Mouse (Mus musculus) left cerebral cortex, postnatal 4 days (tissue): ENCODE results near the gene Ptprt. TPM values are rescaled to one million over a fixed set of nuclear protein-coding genes. Genes with fewer than 3 reads are reported as not detected.

Experiments
- DNase-seq: peaks from one replicate; pipeline ENCODE4 v3.0.0-alpha.2; 2022
- intact Hi-C: fragments of 180-260 bp; cut with DNase I; formaldehyde crosslinking; loops from one replicate; pipeline ENCODE4 v1.15.1; 2025
- total RNA-seq, 2 experiments: library from RNA; stranded (reverse); gene quantifications; 2 replicates each; pipeline ENCODE4 v1.2.3; 2021

Gene Ptprt
- total RNA-seq, 2 experiments from 2014 or later = 81.3 to 88.0 TPM

DNA sequence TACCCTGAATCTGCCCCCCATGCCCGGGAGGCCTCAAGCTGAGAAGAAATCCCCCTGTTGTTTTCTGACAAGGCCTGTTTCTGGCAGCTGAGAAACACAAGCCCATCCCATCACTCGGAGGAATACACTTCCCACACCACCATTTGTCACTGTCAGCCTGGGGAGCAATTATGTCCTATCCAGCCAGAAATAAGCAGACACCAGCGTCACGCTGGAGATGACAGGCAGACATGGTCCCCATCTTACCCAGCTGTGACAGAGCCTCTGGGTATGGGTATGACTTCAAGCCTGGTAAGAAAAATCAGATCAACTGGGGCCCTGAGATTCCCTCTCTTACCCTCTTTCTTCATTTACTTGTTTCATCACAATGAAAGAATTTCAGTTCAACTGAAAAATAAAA lies 625.3 kb downstream of the Ptprt start:
- intact Hi-C loops = no loop called here

DNA sequence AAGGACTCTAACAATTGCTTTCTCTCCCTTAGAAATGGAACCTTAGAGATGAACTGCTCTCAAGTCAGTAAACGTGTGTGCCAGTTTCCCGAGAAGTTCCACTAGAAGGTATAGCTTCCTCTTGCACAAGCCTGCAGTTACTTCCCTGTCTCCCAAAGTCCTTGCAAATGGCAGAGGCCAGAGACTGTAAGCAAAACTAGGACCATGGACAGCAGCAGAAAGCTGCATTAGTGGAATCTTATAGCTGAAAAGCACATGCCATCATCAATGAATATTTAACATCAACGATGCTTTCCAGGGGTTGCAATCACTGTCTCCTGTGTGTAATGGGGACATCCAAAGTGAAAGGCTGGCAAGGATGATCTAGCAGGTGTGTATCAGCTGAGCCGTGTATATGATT lies 629.3 kb downstream of the Ptprt start:
- no peak for DNase-seq
- intact Hi-C loops = no loop called here

More for the DNA sequence above, 625.3 kb downstream of the Ptprt start:
- DNase-seq = no peak

DNA sequence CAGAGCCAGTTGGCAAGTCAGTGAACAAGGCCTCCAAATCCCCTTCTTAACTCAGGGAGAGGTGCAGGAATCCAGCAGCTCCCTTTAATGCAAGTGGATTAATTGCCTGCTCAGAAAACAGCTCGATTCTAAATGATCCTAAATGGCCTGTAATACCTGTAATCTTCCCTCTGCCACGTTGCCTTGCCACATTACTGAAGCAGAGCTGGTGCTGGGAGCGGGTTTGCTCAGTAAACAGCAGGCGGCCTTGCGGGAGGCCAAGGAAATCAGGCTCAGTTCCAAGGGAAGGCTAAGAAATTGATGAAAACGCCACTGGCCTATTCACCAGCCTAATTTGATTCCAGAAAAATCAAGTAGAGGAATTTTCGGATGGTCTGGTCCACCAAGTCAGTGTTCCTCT lies 659.9 kb downstream of the Ptprt start:
- DNase-seq = peak; percentile 35
- intact Hi-C loops = no loop called here

DNA sequence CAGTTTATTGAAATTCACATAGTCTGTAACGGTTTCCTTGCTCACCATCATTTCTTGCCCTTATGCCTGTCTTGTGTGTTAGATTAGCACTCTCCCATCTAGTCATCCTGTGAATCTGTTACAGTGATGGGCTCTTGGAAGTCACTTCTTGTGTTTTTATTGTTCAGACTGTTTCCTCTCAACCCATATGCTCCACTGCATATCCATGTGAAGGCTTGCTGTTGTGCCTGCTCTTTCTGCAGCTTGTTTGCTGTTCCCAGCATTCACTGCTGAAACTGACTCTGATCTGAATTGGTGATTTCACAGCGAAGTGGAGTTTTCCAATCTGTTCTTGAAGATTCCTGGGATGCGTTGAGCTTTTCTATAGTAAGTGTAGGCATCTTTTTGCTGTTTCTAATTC lies 678.6 kb downstream of the Ptprt start:
- intact Hi-C loops = no loop called here
- no peak for DNase-seq

DNA sequence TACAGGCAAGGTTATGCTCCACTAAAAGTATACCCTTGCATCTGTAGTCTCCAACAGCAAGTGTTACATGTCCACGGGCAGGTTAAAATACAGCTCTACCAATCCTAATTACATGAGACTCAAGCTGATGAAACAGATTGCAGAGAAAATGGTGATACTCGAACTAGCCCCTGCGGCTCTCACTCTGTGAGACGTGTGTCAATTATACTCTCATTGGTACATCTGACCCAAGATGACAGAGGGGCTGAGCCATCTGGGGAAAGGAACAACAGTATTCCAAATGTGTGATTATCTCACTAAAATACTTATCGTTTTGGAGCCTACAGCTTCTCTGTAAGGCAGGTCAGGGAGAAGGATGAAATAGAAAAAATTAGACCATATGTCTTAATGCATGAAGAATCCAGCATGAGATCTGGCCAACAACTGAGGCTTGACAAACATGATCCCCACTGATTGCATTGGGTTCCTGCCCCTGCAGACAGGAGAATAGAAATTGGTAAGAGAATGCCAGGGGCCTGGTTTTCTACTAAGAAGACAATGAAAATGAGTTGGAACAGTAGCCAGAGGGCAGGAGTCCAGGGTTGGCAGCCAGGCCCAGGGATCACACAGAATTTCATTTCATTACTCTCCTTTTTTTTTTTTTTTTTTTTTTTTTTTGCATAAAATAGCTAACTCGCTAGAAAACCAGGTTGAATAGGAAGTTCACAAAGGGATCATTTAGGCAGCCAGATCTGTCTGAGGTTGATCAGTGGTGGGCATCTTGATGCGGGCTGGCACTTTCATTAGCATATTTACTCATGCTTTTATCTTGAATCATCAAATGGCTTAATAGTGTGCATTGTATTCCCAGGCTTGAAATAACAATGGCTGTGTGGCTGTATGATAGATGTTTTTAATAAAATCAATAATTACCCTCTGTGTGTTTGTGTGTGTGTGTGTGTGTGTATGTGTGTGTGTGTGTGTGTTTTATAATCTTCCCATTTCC lies 699.5 kb downstream of the Ptprt start:
- intact Hi-C loops = no loop called here
- DNase-seq = peak; percentile 82

DNA sequence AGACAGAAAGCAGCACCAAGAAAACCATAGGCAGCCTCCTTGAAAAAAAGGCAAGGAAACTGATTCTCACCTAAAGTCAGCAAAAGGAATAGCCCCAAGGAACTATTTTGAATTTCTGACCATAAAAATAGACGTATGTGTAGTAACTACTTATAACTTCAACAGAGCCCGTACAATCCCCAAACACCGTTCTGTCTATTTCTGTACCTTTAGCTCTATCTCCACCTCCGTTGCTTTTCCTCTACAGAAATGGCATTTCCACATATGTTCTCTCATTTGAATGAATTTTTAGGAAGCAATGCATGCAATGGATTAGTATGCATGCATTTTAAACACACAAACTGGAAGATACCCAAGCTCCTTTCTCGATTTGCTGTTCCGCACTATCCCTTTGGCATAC lies 715.5 kb downstream of the Ptprt start:
- intact Hi-C loops = no loop called here
- DNase-seq = no peak

DNA sequence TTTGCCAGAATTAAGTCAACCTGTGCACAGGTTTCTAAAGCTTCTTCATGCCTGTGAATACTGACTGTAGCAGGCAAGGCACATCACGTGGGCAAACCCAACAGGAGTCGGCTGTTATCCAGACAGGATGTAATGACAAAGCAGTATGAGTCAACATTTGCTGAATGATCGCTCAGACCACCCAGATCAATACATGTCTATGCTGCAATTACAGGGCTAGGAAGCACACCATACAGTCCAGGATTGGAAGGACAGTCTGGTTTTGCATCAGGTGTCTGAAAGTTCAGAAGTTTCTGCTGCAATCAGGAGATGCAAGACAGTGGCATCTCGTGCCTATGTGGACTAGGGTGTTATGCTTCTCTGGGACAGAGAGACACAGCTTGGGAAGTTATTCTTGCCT lies 716.3 kb downstream of the Ptprt start:
- intact Hi-C loops = no loop called here
- DNase-seq = no peak

DNA sequence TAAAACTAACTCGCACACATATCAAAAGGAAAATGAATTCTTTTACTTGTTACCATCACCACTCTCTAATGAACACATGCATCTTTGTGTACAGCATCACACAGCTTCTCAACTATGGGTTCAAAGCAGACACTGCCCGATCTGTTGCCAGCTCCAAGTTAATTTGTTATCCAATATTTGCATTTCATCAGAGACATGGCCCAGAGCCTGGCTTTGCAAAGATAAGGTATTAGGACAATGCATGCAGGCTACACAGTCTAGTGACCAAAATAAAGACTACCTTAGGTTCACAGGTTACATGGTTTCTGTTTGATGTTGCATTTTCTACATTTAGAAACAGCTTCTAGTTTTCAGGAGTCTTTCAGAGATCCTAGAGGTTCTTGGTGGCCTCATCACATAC lies 719.0 kb downstream of the Ptprt start:
- intact Hi-C loops = no loop called here
- no peak for DNase-seq

DNA sequence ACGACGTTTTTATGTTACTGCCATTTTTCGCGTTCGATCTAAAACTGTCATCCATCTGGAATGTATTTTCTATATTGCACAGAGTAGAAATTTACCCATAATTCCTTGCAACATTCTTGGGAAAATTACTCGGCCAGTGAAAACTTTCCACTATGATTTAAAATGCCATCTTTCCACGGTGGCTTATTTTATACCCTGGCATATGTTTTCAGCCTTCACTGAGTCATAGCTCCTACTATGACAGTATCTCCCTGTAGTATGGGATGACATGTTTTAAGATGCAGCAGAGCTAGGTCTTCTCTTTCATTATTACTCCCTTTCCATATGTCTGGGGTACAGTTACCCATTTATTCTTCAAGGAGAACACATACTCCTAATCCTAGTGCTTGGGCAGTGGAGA lies 753.7 kb downstream of the Ptprt start:
- intact Hi-C loops = no loop called here
- DNase-seq = no peak

DNA sequence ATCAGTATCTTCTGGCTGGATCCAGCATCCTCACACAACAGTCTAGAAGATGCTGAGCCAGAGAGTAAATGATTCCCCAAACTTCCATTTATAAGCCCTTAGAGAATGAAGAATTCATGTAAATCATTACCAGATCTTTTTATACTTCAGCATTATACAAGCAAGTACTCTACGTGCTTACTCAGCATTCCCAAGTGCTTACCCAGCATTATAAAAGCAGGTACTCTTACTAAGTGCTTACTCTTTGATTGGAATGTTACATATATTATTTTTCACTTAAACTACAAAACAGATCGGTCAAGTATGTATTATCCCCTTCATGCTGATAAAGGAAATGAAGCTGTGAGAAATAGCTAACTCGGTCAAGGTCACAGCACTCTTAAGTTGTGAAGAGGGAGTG lies 758.8 kb downstream of the Ptprt start:
- intact Hi-C loops = no loop called here
- DNase-seq = no peak

DNA sequence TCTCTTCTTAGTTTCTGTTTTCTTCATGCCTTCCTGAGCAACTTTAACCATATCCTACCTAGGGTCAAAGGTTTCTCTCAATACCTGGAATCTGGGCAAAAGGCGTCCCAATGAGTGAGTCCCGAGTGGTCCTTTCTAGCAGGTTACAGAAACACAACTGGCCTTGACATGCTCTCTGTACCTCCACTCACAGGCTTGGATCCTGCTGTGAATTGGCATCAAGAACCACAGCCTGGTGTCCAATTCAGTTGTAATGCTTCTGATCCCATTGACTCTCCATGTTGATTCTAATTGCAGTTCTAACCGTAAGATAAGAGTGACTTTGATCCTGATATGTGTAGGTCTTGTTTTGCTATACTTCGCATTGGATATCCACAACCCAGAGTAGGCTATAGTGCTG lies 776.5 kb downstream of the Ptprt start:
- intact Hi-C loops = no loop called here
- peak; percentile 10 for DNase-seq

DNA sequence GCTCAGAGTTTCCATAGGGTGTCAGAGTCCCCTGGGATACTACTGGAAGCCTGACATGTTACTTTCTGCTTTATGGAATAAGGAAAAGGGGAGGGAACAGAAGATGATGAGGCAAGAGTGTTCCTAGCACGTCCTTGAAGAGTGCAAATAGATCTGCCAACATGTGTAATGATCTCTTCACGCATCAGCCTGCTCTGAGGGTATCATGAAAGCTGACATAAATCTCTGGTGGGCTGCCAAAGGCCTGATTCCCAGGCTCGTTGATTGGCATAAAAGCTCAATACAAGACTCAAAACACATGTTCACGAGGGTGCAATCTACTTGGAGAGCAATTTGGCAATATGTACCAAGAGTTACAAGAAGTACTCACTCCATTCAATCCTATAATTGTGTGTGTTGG lies 778.4 kb downstream of the Ptprt start:
- intact Hi-C loops = no loop called here
- peak; percentile 28 for DNase-seq

DNA sequence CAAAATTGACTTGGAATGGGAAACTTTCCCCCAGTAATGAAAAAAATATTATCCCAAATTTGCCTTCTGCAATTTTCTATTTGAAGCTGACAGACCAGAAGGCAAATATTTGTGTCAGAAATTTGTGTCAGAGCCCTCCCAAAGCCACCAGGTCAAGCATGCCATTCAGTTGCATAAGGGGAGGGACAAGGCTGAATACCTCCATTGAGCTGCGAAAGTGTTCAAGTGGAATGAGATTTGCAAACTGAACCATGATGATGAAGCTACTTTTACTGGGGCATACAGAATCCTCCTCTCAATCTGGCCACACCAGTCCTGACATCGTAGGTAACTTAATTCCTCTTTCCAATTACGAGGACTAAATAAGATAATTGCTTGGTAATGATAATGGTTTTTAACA lies 780.0 kb downstream of the Ptprt start:
- DNase-seq = no peak
- intact Hi-C loops = no loop called here

DNA sequence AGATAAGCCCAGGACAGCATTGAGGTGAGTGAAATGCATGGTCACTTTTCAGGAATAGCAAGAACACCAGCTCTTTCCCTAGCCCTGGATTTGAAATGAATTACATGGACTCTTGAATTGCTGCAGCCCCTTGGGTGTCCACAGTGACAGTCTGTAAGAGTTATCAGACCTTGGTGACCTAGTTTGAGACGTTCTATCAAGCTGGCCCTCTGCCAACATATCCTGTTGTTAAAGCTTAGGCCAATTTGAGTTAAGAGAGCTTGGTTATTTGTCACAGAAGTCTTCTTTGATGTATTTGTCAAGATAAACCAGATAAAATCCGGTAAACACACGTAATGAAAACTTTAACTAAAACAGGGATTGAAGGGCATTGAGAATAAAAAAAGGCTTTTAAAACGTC lies 795.7 kb downstream of the Ptprt start:
- intact Hi-C loops = no loop called here

DNA sequence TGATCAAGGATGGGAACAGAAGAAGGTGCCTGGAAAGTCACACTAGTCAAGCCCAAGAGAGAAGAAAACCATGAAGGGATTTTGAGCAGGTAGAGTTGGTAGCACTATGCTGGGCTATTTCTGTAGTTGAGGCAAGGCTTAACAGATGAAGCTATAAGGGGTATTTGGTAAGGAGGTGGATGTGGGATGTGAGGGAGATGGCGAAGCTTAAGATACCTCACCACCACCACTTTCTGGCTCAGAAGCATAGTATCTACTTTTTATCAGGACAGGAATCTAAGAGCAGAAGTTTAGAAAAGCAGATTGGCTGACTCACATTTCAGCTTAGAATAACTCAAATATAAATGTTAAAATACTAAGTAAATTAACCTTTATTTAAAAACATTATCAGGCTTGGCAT lies 802.1 kb downstream of the Ptprt start:
- DNase-seq = no peak
- intact Hi-C loops = no loop called here

More for the DNA sequence above, 795.7 kb downstream of the Ptprt start:
- no peak for DNase-seq

DNA sequence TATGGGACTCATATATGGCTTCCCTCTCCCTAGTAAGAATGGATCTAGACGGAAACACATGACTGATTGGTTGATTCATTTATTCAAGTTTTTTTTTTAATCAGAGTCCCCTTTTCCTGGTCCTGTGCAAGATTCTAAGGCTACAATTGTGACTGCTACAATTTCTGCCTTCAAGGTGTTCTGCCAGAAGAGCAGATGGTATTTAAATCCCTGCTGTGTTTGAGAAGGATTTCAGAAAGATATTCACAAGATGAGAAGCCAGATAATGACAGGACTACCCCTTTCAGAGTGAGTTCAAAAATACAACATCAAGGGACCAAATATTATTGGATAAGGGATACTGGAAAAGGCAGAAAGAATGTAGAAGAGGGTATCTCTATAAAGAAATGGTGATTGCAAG lies 802.6 kb downstream of the Ptprt start:
- DNase-seq = no peak
- intact Hi-C loops = no loop called here

DNA sequence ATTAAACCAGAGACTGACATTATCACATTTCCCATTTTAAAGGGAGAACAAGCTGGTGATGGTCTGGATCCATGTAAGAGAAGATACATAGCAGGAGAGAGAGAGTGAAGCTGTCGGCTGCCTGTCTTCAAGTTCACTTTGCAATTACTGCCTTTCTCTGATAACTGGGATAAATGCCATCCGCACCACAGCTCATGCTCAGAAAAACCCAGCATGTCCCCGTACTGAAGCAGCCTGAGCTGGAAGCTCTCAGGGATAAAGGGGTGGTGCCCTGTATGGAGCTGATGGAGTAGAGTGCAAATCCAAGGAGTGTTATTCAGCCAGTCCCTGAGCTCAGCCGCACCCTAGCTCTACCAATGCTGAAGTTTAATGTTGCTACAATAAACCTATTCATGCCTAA lies 825.9 kb downstream of the Ptprt start:
- intact Hi-C loops = no loop called here
- peak; percentile 3 for DNase-seq

DNA sequence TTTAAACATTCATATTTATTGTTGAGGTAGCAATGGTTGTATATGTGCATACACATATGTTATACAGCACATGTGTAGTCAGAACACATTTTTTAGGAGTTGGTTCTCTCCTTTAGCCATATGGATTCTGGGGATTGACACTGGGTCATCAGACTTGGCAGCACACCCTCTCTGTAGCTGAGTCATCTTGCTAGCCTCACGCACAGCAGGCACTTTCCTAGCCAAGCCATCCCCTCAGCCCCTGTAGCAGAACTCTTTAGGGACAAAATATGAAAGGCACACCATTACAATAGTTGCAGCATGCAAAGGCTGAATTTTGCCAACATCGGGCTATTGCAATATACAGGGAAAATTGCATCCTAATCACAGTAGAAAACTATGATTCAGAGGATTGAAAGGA lies 827.1 kb downstream of the Ptprt start:
- intact Hi-C loops = no loop called here
- peak; percentile 3 for DNase-seq

DNA sequence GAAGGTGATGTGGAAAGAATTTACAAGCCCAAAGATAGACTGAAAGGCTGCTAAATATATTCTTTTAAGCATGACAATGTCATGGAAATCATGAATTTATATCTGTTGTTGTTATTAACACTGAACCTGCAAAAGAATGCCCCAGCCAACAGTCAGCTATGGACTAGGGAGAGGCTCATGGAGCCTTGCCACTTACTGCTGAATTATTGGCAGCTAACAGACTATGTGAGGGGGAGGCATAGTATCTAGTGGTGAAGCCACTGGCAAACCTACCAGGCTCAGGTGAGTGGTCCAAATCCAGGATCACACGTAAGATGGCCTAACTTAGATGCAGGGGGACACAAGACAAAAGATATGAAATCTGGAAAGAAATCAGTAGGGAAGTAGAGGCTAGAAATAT lies 847.6 kb downstream of the Ptprt start:
- DNase-seq = no peak
- intact Hi-C loops = no loop called here

DNA sequence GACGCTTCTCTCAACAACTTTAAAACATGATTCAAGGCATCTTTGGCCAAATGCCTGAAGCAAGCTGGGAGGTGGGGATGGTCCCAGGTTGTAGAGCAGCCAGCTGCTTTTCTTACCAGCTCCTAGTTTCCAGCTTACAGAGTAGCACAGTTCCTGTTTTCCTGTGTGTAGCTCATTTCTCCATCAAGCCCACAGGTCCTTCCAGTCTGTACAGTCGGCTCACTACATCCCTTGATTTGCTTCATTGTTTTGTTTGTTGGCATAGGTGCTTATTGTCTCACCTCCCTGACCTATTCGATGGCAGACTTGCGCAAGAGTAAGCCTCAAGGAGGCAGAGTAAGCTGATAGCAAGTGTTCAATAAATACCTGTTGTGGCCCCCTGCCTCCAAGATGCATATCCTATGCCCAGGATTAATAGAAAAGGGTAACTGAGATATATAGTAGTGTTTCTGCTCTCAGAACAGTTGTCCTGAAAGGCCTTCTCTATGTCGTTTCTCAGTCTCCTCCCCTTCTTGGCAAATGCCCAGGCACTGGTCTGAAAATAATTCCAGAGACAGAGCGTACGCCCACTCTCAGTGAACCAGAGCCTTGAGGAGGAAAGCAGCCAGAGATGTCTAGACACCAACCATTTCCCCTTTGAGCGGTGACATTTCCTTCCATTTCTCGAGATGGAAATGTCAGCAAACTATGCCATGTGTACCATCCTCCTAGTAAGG lies 852.7 kb downstream of the Ptprt start:
- intact Hi-C loops = no loop called here
- DNase-seq = peak; percentile 40

DNA sequence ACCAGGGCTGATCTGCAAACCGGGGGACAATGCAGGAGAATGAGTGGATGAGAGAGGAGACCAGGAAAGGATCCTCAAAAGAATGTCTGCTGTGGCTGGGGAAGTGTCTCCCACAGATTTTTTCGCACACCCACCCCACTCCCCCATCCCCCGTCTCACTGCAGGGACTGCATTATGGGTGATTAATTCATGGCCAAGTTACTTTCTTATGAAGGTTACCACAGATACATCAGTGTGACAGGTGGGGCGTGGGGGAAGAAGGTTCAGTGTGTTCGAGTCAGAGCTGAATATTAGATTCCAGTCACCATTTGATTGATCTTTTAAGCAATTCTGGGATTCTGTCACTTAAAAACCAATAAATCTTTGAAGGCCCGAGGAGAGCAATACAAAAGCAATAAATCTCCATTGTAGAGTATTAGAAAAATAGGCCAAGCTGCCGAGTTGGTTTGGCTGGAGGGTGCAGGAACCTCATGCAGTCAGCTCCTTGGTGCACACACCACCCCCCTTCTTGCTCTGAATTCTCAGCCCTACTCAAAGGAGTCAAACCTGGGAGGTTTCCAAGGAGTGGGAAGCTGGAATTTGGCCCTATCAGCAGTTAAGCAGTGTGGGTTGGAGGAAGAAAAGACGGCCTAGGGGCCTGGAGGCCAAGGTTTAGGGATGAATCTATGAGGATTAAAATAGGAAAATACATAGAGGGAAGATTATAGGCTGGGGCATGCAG lies 854.5 kb downstream of the Ptprt start:
- no peak for DNase-seq
- intact Hi-C loops = no loop called here
